Mouse (Mus musculus) lung, adult 2 months (tissue): ENCODE data around the gene Lamtor4.

Experiments
- CTCF ChIP-seq: fragments of 200-500 bp; IDR thresholded peaks from 2 replicates; pipeline ENCODE4 v1.5.1; 2011; ENCODE audit warnings: mild to moderate bottlenecking, low read length, control low read depth; ENCODE audit not compliant: insufficient read depth
- POLR2A ChIP-seq: fragments of 200-500 bp; IDR thresholded peaks from 2 replicates; pipeline ENCODE4 v1.6.1; 2011; ENCODE audit warnings: low read depth, mild to moderate bottlenecking, control low read depth, low read length, borderline replicate concordance; ENCODE audit errors: extremely low read depth

GRCm38 (mm10) chr5:138225700-138226099 lies 29.6 kb upstream of the Lamtor4 start, which contains the start of gene Nxpe5:
- TF ChIP-seq POLR2A, result no peak
- no peak for TF ChIP-seq CTCF
